Mouse (Mus musculus): ENCODE data around the gene Slc39a8. TPM values are rescaled to one million over a fixed set of nuclear protein-coding genes. Genes with fewer than 3 reads are reported as not detected.
A peak's percentile ranks its signal among the peaks of the same experiment; 100 is the strongest.

The Slc39a8 gene
- total RNA-seq, 2 experiments from 2014 or later = 14.3 to 14.4 TPM

GRCm38 (mm10) chr3:135844835-135845234 is 19.8 kb downstream of the Slc39a8 start:
- DNase-seq = no peak
- intact Hi-C loops (cut with DNase I) = no loop called here

- DNase-seq = no peak
- intact Hi-C loops (cut with DNase I) = no loop called here
Observed at GRCm38 (mm10) chr3:135845860-135846259, 20.8 kb downstream of the Slc39a8 start.

GRCm38 (mm10) chr3:135851607-135852006 is 26.5 kb downstream of the Slc39a8 start:
- no peak for DNase-seq
- intact Hi-C loops (cut with DNase I) = no loop called here

- intact Hi-C loops (cut with DNase I) = no loop called here
- DNase-seq = no peak
Observed at GRCm38 (mm10) chr3:135853604-135854297, 28.7 kb downstream of the Slc39a8 start.

GRCm38 (mm10) chr3:135854298-135854984 is 29.4 kb downstream of the Slc39a8 start:
- intact Hi-C loops (cut with DNase I) = no loop called here
- DNase-seq = no peak

GRCm38 (mm10) chr3:135854985-135855340 is 29.9 kb downstream of the Slc39a8 start:
- intact Hi-C loops (cut with DNase I) = no loop called here
- no peak for DNase-seq

GRCm38 (mm10) chr3:135856303-135856702 is 31.2 kb downstream of the Slc39a8 start:
- intact Hi-C loops (cut with DNase I) = no loop called here

GRCm38 (mm10) chr3:135857134-135857533 is 32.1 kb downstream of the Slc39a8 start:
- intact Hi-C loops (cut with DNase I) = no loop called here
- no peak for DNase-seq

More at GRCm38 (mm10) chr3:135856303-135856702, 31.2 kb downstream of the Slc39a8 start:
- DNase-seq = no peak

- DNase-seq = no peak
- intact Hi-C loops (cut with DNase I) = no loop called here
Observed at GRCm38 (mm10) chr3:135859431-135859830, 34.4 kb downstream of the Slc39a8 start.

- peak; percentile 6 for DNase-seq
- intact Hi-C loops (cut with DNase I) = no loop called here
Observed at GRCm38 (mm10) chr3:135862804-135863203, 37.7 kb downstream of the Slc39a8 start.

- peak; percentile 20 for DNase-seq
- intact Hi-C loops (cut with DNase I) = no loop called here
Observed at GRCm38 (mm10) chr3:135869041-135869440, 44.0 kb downstream of the Slc39a8 start.

GRCm38 (mm10) chr3:135872325-135872724 is 47.2 kb downstream of the Slc39a8 start:
- intact Hi-C loops (cut with DNase I) = no loop called here
- DNase-seq = no peak

- intact Hi-C loops (cut with DNase I) = no loop called here
- no peak for DNase-seq
Observed at GRCm38 (mm10) chr3:135873596-135873995, 48.5 kb downstream of the Slc39a8 start.

GRCm38 (mm10) chr3:135878048-135878447 is 53.0 kb downstream of the Slc39a8 start:
- intact Hi-C loops (cut with DNase I) = no loop called here
- DNase-seq = no peak

- intact Hi-C loops (cut with DNase I) = loop anchor here (5.0 kb wide), 3 partner anchors 786 to 1866 kb away; partner anchors contain the start of gene Ppp3ca
- DNase-seq = no peak
Observed at GRCm38 (mm10) chr3:135885927-135886658, 61.0 kb downstream of the Slc39a8 start.

GRCm38 (mm10) chr3:135886659-135887027 is 61.6 kb downstream of the Slc39a8 start:
- intact Hi-C loops (cut with DNase I) = loop anchor here (5.0 kb wide), 3 partner anchors 786 to 1866 kb away; partner anchors contain the start of gene Ppp3ca
- peak; percentile 77 for DNase-seq

GRCm38 (mm10) chr3:135887033-135887855 is 62.2 kb downstream of the Slc39a8 start:
- intact Hi-C loops (cut with DNase I) = loop anchor here (5.0 kb wide), 3 partner anchors 785 to 1865 kb away; partner anchors contain the start of gene Ppp3ca
- no peak for DNase-seq

- intact Hi-C loops (cut with DNase I) = loop anchor here (5.0 kb wide), 3 partner anchors 784 to 1864 kb away; partner anchors contain the start of gene Ppp3ca
- no peak for DNase-seq
Observed at GRCm38 (mm10) chr3:135887856-135888155, 62.7 kb downstream of the Slc39a8 start.

- no peak for DNase-seq
- intact Hi-C loops (cut with DNase I) = loop anchor here (5.0 kb wide), 3 partner anchors 783 to 1863 kb away; partner anchors contain the start of gene Ppp3ca
Observed at GRCm38 (mm10) chr3:135889401-135889800, 64.3 kb downstream of the Slc39a8 start.

- DNase-seq = no peak
- intact Hi-C loops (cut with DNase I) = no loop called here
Observed at GRCm38 (mm10) chr3:135903366-135903765, 78.3 kb downstream of the Slc39a8 start.

- intact Hi-C loops (cut with DNase I) = no loop called here
Observed at GRCm38 (mm10) chr3:135904881-135905280, 79.8 kb downstream of the Slc39a8 start.

More at GRCm38 (mm10) chr3:135904881-135905280, 79.8 kb downstream of the Slc39a8 start:
- DNase-seq = no peak

All from left cerebral cortex, postnatal 4 days (tissue).